Mouse (Mus musculus) liver, embryonic 15.5 days (tissue): ENCODE data around the gene Kcnh3. TPM values are rescaled to one million over a fixed set of nuclear protein-coding genes. Genes with fewer than 3 reads are reported as not detected.

ENCODE experiments used
- ATAC-seq: fragments of 200-750 bp; cut with Nextera tagmentation; 2 replicates; pipeline ENCODE4 v1.8.0; 2017; ENCODE audit warnings: moderate number of reproducible peaks, mild to moderate bottlenecking, moderate library complexity; ENCODE audit not compliant: insufficient read depth
- H3K27ac ChIP-seq: fragments of 300-500 bp; sonication (generic); replicated peaks from 2 replicates; pipeline ENCODE4 v1.5.1; 2015; ENCODE audit warnings: mild to moderate bottlenecking, inconsistent platforms
- H3K27me3 ChIP-seq: fragments of 300-500 bp; sonication (generic); 2 replicates; pipeline ENCODE4 v1.6.1; 2015; ENCODE audit warnings: mild to moderate bottlenecking, inconsistent platforms
- H3K36me3 ChIP-seq: fragments of 300-500 bp; sonication (generic); replicated peaks from 2 replicates; pipeline ENCODE4 v1.6.1; 2015; ENCODE audit warnings: moderate library complexity, mild to moderate bottlenecking, inconsistent platforms
- H3K4me1 ChIP-seq: fragments of 300-500 bp; sonication (generic); replicated peaks from 2 replicates; pipeline ENCODE4 v1.6.1; 2015; ENCODE audit warnings: inconsistent platforms
- H3K4me2 ChIP-seq: fragments of 300-500 bp; sonication (generic); 2 replicates; pipeline ENCODE4 v1.6.1; 2015; ENCODE audit warnings: moderate library complexity, mild to moderate bottlenecking, inconsistent platforms
- H3K4me3 ChIP-seq: fragments of 300-500 bp; sonication (generic); replicated peaks from 2 replicates; pipeline ENCODE4 v1.5.1; 2015; ENCODE audit warnings: mild to moderate bottlenecking, inconsistent platforms
- H3K9ac ChIP-seq: fragments of 300-500 bp; sonication (generic); 2 replicates; pipeline ENCODE4 v1.6.1; 2015; ENCODE audit warnings: moderate library complexity, mild to moderate bottlenecking, inconsistent platforms
- H3K9me3 ChIP-seq: fragments of 300-500 bp; sonication (generic); replicated peaks from 2 replicates; pipeline ENCODE4 v1.6.1; 2016; ENCODE audit warnings: inconsistent platforms
- WGBS: fragments of 180-500 bp; shearing (Covaris S2); methylation state at CpG from one replicate; pipeline ENCODE4 v1.1.7; 2015; ENCODE audit warnings: mixed read lengths; ENCODE audit not compliant: insufficient replicate concordance; 5-methylcytosine and 5-hydroxymethylcytosine counted together
- polyA plus RNA-seq: library from polyadenylated mRNA; unstranded; fragments of >200 nt; fragmentation: Nextera tagmentation; extraction: Ambion mirVana; gene quantifications from 2 replicates; pipeline ENCODE4 v1.2.1, GENCODE M21; 2015

Kcnh3 gene
- polyA plus RNA-seq, 1 experiment from 2014 or later, result 0.12 TPM

GRCm38 (mm10) chr15:99255241-99255749 is 30.6 kb downstream of the Kcnh3 start:
- Histone ChIP-seq H3K9me3 (no peaks in the 10 kb centered on the region), H3K4me2 (no peak overlapping the region), H3K27ac (no peak overlapping the region), H3K4me1 (peaks cover 32% of the 10 kb centered on the region), H3K27me3 (no peaks in the 10 kb centered on the region), H3K9ac (no peak overlapping the region), H3K36me3 (no peaks in the 10 kb centered on the region), H3K4me3 (no peak overlapping the region)
- no peak for ATAC-seq
- WGBS, result 74% methylated on average over 6 of the region's 6 CpGs

GRCm38 (mm10) chr15:99259167-99259729 is 34.6 kb downstream of the Kcnh3 start:
- peak overlapping the region; percentile 65 for H3K4me2 ChIP-seq
- no peak overlapping the region for H3K9ac ChIP-seq
- peaks cover 17% of the 10 kb centered on the region for H3K4me1 ChIP-seq
- no peak overlapping the region for H3K4me3 ChIP-seq
- no peaks in the 10 kb centered on the region for H3K27me3 ChIP-seq
- 46% methylated on average over 8 of the region's 8 CpGs for WGBS
- no peak overlapping the region; the same call in 1 of the 2 replicates for H3K27ac ChIP-seq
- H3K36me3 ChIP-seq, result no peaks in the 10 kb centered on the region
- H3K9me3 ChIP-seq, result no peaks in the 10 kb centered on the region
- peak; percentile 50 for ATAC-seq

- Histone ChIP-seq H3K36me3 (no peaks in the 10 kb centered on the region), H3K4me2 (peak overlapping the region; percentile 65), H3K27me3 (no peaks in the 10 kb centered on the region), H3K27ac (no peak overlapping the region; the same call in 1 of the 2 replicates), H3K9ac (no peak overlapping the region), H3K9me3 (no peaks in the 10 kb centered on the region), H3K4me1 (peaks cover 11% of the 10 kb centered on the region), H3K4me3 (peak overlapping the region; percentile 27)
- ATAC-seq, result peak; percentile 55
- WGBS, result 2% methylated on average over 8 of the region's 10 CpGs
These were observed 35.1 kb downstream of the Kcnh3 start for GRCm38 (mm10) chr15:99259730-99260252.

DNA sequence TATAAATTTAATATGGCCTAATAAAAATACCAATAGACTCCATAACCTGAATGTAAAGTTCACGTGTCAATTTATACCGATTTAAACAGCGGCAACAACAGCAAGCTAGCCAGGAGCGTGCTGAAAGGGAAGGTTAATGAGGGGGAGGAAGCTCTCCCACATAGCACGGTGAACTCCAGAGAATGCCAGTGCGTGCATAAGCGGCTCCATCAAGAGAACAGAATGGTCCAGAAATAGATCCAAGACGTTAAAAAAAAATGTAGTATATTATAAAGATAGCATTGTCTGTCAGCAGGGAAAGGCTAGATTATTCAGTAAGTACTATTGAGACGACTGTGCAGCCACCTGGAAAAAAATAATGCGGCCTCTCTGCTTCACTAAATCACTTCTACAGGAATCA is 38.0 kb downstream of the Kcnh3 start:
- ATAC-seq, result no peak
- WGBS, result 64% methylated on average over 10 of the region's 10 CpGs
- Histone ChIP-seq H3K9me3 (no peaks in the 10 kb centered on the region), H3K27me3 (no peaks in the 10 kb centered on the region), H3K4me3 (no peak overlapping the region), H3K4me1 (peaks cover 11% of the 10 kb centered on the region), H3K36me3 (no peaks in the 10 kb centered on the region), H3K9ac (no peak overlapping the region), H3K4me2 (no peak overlapping the region), H3K27ac (no peak overlapping the region)

DNA sequence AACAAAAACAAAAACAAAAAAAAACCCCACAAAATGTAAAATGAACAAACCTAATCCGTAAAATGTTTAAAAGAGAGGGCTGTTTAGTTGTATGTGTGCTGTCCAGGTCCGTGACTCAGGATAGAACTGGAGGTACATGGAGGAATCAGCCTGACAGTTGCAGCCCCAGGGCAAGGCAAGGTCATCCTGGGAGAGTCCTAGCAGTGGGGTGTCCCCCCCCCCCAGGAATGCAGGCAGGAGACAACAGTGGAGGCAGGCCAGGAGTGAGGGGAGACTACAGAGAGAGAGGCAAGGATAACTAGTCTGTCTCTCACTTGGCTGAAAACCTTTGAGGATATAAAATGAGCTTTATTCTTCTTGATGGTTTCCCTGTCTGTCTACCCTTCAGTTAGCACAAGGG is 39.7 kb downstream of the Kcnh3 start:
- Histone ChIP-seq H3K4me2 (no peak overlapping the region), H3K4me3 (no peak overlapping the region), H3K36me3 (no peaks in the 10 kb centered on the region), H3K4me1 (peaks cover 11% of the 10 kb centered on the region), H3K9me3 (no peaks in the 10 kb centered on the region), H3K27me3 (no peaks in the 10 kb centered on the region), H3K27ac (no peak overlapping the region), H3K9ac (no peak overlapping the region)
- 68% methylated on average over 2 of the region's 2 CpGs for whole genome bisulfite sequencing
- no peak for ATAC-seq

DNA sequence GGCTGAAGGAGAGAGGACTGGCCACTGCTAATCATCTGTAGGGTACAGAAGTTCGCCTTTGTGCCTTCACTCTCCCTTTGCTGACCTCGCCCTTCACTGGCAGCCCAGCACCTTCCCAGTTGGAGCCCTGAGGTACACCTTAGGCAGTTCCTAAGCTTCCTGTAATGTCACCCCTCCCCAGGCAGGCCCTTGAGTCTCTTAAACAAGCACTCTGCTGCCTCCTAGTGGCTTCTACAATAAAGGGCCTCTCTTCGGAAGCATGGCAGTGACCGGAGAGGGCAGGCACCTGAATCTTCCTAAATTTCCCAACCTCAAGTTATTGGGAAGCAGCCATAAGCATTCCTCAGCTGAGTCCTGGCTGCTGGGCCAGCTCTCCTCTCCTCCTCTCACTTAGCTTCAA is 41.0 kb downstream of the Kcnh3 start:
- H3K4me3 ChIP-seq, result no peak overlapping the region
- no peak for ATAC-seq
- no peak overlapping the region for H3K9ac ChIP-seq
- 0 out of 2 replicates have a peak, but pooled peaks cover 3% of the 10 kb centered on the region for H3K4me1 ChIP-seq
- no peak overlapping the region for H3K4me2 ChIP-seq
- H3K9me3 ChIP-seq, result no peaks in the 10 kb centered on the region
- no peaks in the 10 kb centered on the region for H3K36me3 ChIP-seq
- no peak overlapping the region for H3K27ac ChIP-seq
- no peaks in the 10 kb centered on the region for H3K27me3 ChIP-seq
- WGBS, result 23% methylated on average over 4 of the region's 4 CpGs

DNA sequence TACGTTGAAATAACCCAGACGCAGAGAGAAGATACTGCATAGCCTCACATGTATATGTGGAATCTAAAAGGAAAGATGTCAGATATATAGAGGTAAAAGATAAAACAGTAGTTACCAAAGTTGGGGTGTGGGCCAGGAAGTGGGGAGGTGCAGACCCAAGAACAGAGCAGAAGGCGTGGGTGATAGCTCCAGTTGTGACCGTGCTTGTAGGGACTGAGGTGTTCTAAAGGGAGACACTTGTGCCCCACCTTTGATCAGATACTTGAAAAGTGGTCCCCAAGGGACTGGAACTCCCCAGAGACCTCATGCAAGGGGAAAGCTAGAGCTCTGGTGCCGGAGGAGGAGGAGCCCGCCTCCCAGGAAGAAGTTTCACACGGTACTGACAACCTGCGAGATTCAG is 51.4 kb downstream of the Kcnh3 start:
- H3K27ac ChIP-seq, result no peak overlapping the region
- ATAC-seq, result no peak
- H3K4me2 ChIP-seq, result no peak overlapping the region
- 65% methylated on average over 8 of the region's 8 CpGs for whole genome bisulfite sequencing
- H3K9me3 ChIP-seq, result no peaks in the 10 kb centered on the region
- H3K36me3 ChIP-seq, result no peaks in the 10 kb centered on the region
- H3K4me3 ChIP-seq, result no peak overlapping the region
- H3K9ac ChIP-seq, result no peak overlapping the region
- peaks cover 6% of the 10 kb centered on the region for H3K27me3 ChIP-seq
- H3K4me1 ChIP-seq, result no peaks in the 10 kb centered on the region

GRCm38 (mm10) chr15:99278271-99278670 is 53.6 kb downstream of the Kcnh3 start:
- Histone ChIP-seq H3K4me3 (no peak overlapping the region), H3K4me2 (no peak overlapping the region), H3K9ac (no peak overlapping the region), H3K4me1 (no peaks in the 10 kb centered on the region), H3K9me3 (no peaks in the 10 kb centered on the region), H3K27ac (no peak overlapping the region), H3K27me3 (peaks cover 6% of the 10 kb centered on the region), H3K36me3 (no peaks in the 10 kb centered on the region)
- ATAC-seq, result no peak
- WGBS, result 79% methylated on average over 7 of the region's 7 CpGs

DNA sequence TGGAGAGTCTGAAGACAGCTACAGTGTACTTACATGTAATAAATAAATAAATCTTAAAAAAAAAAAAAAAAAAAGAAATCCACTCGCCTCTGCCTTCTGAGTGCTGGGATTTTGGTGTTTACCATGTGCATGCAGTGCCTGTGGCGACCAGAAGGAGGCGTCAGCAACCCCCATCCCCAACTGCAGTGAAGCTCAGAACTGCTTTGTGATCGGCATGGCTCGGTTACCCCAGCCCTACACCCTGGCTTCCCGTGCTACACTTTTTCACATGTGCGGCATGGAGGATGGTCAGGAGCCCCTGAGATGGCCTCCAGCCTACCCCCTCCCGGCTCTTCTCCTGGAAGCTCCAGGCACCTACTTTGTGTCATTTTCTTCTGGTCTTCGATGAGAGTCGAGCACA is 58.8 kb downstream of the Kcnh3 start:
- no peak overlapping the region for H3K9ac ChIP-seq
- no peak for ATAC-seq
- H3K4me2 ChIP-seq, result no peak overlapping the region
- no peak overlapping the region for H3K27ac ChIP-seq
- peaks cover 6% of the 10 kb centered on the region for H3K27me3 ChIP-seq
- 52% methylated on average over 10 of the region's 10 CpGs for WGBS
- H3K4me1 ChIP-seq, result peaks cover 20% of the 10 kb centered on the region
- no peak overlapping the region for H3K4me3 ChIP-seq
- no peaks in the 10 kb centered on the region for H3K9me3 ChIP-seq
- H3K36me3 ChIP-seq, result no peaks in the 10 kb centered on the region

DNA sequence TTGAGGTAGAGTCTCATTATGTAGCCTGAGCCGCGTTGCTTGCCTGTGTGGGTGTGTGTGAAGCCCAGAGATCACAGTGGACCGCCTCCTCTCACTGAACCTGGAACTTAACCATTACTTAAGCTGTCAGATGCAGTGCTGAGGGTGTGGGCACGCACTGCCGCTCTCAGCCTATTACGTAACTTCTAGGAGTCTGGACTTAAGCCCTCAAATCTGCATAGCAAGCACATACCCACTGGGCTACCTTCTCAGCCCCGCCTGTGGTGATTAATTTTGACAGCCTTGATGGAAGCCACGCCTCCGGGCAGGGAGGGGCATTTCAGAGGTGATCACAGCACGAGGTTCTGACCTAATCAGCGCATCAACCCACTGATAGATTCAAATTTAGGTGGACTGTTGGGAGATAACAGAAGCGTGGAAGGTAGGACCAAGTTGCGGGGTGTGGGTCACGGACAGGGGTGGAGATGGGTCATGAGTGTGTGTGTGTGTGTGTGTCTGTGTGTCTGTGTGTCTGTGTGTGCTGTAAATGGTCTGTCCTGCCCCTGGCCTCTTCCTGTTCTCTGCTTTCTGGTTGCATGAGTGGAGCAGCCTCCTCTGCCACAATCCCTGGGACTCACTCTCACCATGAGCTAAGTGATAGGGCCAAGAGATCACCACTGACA is 60.0 kb downstream of the Kcnh3 start:
- H3K4me1 ChIP-seq, result peaks cover 20% of the 10 kb centered on the region
- 15% methylated on average over 14 of the region's 14 CpGs for WGBS
- H3K4me3 ChIP-seq, result no peak overlapping the region
- peaks cover 6% of the 10 kb centered on the region for H3K27me3 ChIP-seq
- H3K36me3 ChIP-seq, result no peaks in the 10 kb centered on the region
- peak overlapping the region; percentile 24; the same call in 1 of the 2 replicates for H3K27ac ChIP-seq
- no peak overlapping the region for H3K9ac ChIP-seq
- ATAC-seq, result peak; percentile 69
- H3K9me3 ChIP-seq, result no peaks in the 10 kb centered on the region
- peak overlapping the region; percentile 30 for H3K4me2 ChIP-seq

DNA sequence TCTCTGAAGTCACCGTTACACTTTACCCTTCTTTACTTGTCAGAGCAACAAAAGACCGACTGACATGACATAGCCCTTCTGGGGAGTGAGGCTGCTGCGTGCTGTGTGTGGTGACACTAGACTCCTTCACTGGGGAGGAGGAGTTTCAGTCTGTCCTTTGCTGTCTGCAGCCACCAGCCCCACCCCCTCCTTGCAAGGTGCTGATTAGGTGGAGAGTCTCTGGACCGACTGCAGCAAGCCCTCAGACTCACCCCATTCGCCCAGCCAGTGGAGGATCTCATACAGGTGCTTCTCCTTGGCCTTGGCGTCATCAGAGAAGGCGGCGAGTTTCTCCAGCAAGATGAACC is 60.5 kb downstream of the Kcnh3 start:
- H3K4me1 ChIP-seq, result peaks cover 20% of the 10 kb centered on the region
- no peaks in the 10 kb centered on the region for H3K9me3 ChIP-seq
- H3K4me3 ChIP-seq, result no peak overlapping the region
- peak; percentile 74 for ATAC-seq
- H3K4me2 ChIP-seq, result peak overlapping the region; percentile 30; the same call in 1 of the 2 replicates
- H3K9ac ChIP-seq, result no peak overlapping the region
- H3K27me3 ChIP-seq, result peaks cover under 1% of the 10 kb centered on the region; the same call in 1 of the 2 replicates
- no peaks in the 10 kb centered on the region for H3K36me3 ChIP-seq
- peak overlapping the region; percentile 24; the same call in 1 of the 2 replicates for H3K27ac ChIP-seq
- 41% methylated on average over 8 of the region's 8 CpGs for WGBS
